Mouse (Mus musculus) embryonic facial prominence, embryonic 12.5 days (tissue): Measurements from ENCODE around the gene Prkn. TPM values are rescaled to one million over a fixed set of nuclear protein-coding genes. Genes with fewer than 3 reads are reported as not detected.

Experiments used
- ATAC-seq: fragments of 200-750 bp; cut with Nextera tagmentation; 2 replicates; pipeline ENCODE4 v1.8.0; 2017; ENCODE audit not compliant: insufficient number of reproducible peaks, insufficient read depth, low FRiP score, low TSS enrichment
- H3K27ac ChIP-seq: fragments of 300-500 bp; sonication (generic); 2 replicates; pipeline ENCODE4 v1.5.1; 2016; ENCODE audit warnings: mild to moderate bottlenecking
- H3K27me3 ChIP-seq: fragments of 300-500 bp; sonication (generic); 2 replicates; pipeline ENCODE4 v1.6.1; 2016; ENCODE audit warnings: mild to moderate bottlenecking, moderate library complexity
- H3K36me3 ChIP-seq: fragments of 300-500 bp; sonication (generic); 2 replicates; pipeline ENCODE4 v1.6.1; 2016; ENCODE audit warnings: mild to moderate bottlenecking
- H3K4me1 ChIP-seq: fragments of 300-500 bp; sonication (generic); 2 replicates; pipeline ENCODE4 v1.6.1; 2016
- H3K4me2 ChIP-seq: fragments of 300-500 bp; sonication (generic); replicated peaks from 2 replicates; pipeline ENCODE4 v1.6.1; 2016; ENCODE audit warnings: mild to moderate bottlenecking, moderate library complexity
- H3K4me3 ChIP-seq: fragments of 300-500 bp; sonication (generic); 2 replicates; pipeline ENCODE4 v1.5.1; 2016; ENCODE audit warnings: mild to moderate bottlenecking
- H3K9ac ChIP-seq: fragments of 300-500 bp; sonication (generic); 2 replicates; pipeline ENCODE4 v1.6.1; 2016; ENCODE audit warnings: mild to moderate bottlenecking, moderate library complexity
- H3K9me3 ChIP-seq: fragments of 300-500 bp; sonication (generic); 2 replicates; pipeline ENCODE4 v1.6.1; 2016; ENCODE audit warnings: mild to moderate bottlenecking, moderate library complexity
- WGBS: fragments of 180-500 bp; shearing (Covaris S2); methylation state at CpG from one replicate; pipeline ENCODE4 v1.1.7; 2016; 5-methylcytosine and 5-hydroxymethylcytosine counted together
- polyA plus RNA-seq: library from polyadenylated mRNA; unstranded; fragments of >200 nt; fragmentation: Nextera tagmentation; extraction: Ambion mirVana; gene quantifications from 2 replicates; pipeline ENCODE4 v1.2.1, GENCODE M21; 2016

Gene Prkn
- polyA plus RNA-seq, 1 experiment from 2014 or later, result 1.8 TPM

DNA sequence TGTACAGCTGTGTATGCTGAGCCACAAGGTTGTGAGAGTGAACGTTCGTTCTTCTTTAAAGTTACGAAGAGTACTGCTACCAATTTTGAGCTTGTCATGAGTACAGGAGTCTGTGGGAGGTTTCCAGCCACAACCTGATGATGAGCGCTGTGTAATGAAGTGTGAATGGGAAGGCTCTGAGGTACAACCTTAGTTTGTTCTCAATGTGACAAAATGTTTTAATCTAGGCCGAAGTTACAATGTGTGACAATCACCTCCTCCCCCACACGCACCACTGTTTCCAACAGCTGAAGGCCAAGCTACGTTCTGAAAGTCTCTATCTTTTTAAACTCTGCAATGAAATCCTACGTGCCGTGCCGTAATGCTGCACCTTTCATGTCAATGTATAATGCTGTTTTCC lies 1262.1 kb downstream of the Prkn start:
- H3K27ac ChIP-seq, result no peak overlapping the region
- H3K4me2 ChIP-seq, result no peak overlapping the region
- H3K9ac ChIP-seq, result no peak overlapping the region
- H3K4me3 ChIP-seq, result no peak overlapping the region
- WGBS, result 94% methylated on average over 10 of the region's 10 CpGs
- no peaks in the 10 kb centered on the region for H3K27me3 ChIP-seq
- 0 out of 2 replicates have a peak, but pooled peaks cover 2% of the 10 kb centered on the region for H3K9me3 ChIP-seq
- no peak for ATAC-seq
- no peaks in the 10 kb centered on the region for H3K4me1 ChIP-seq
- H3K36me3 ChIP-seq, result no peaks in the 10 kb centered on the region

- Histone ChIP-seq H3K27me3 (no peaks in the 10 kb centered on the region), H3K4me3 (no peak overlapping the region)
- ATAC-seq, result no peak
Observed at GRCm38 (mm10) chr17:12103781-12104180, 1263.6 kb downstream of the Prkn start.

GRCm38 (mm10) chr17:12104245-12104644 lies 1264.1 kb downstream of the Prkn start:
- WGBS, result 83% methylated on average over 7 of the region's 7 CpGs
- H3K27me3 ChIP-seq, result no peaks in the 10 kb centered on the region

More at GRCm38 (mm10) chr17:12103781-12104180, 1263.6 kb downstream of the Prkn start:
- no peaks in the 10 kb centered on the region for H3K4me1 ChIP-seq
- H3K27ac ChIP-seq, result no peak overlapping the region
- WGBS, result 86% methylated on average over 6 of the region's 6 CpGs
- H3K9ac ChIP-seq, result no peak overlapping the region
- 0 out of 2 replicates have a peak, but pooled peaks cover 2% of the 10 kb centered on the region for H3K9me3 ChIP-seq
- H3K36me3 ChIP-seq, result no peaks in the 10 kb centered on the region
- H3K4me2 ChIP-seq, result no peak overlapping the region

DNA sequence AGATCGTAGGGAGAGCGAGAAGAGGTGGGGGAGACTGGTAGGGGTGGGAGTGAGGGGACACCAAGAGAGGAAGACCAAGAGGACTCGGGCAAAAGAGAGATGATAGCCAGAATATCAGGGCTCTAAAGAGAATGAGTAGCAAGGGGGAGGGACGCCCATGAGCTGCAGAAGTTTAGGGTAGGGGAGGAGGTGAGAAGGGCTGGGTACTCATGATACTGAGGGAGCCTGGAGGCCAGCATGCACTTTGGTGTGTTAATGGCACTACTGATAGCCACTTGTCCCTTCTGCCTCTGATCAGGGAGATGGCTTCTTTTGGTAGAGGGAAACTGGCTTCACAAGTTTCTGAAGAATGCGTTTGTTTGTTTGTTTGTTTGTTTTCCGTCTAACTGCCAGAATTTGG lies 1264.5 kb downstream of the Prkn start:
- Histone ChIP-seq H3K4me2 (no peak overlapping the region), H3K9ac (no peak overlapping the region), H3K4me3 (no peak overlapping the region), H3K36me3 (no peaks in the 10 kb centered on the region), H3K27ac (no peak overlapping the region), H3K9me3 (0 out of 2 replicates have a peak, but pooled peaks cover 2% of the 10 kb centered on the region), H3K4me1 (no peaks in the 10 kb centered on the region), H3K27me3 (no peaks in the 10 kb centered on the region)
- WGBS, result 87% methylated on average over 6 of the region's 6 CpGs
- no peak for ATAC-seq

More at GRCm38 (mm10) chr17:12104245-12104644, 1264.1 kb downstream of the Prkn start:
- no peak for ATAC-seq
- no peak overlapping the region for H3K4me2 ChIP-seq
- H3K4me1 ChIP-seq, result no peaks in the 10 kb centered on the region
- H3K4me3 ChIP-seq, result no peak overlapping the region
- H3K27ac ChIP-seq, result no peak overlapping the region
- H3K9me3 ChIP-seq, result 0 out of 2 replicates have a peak, but pooled peaks cover 2% of the 10 kb centered on the region
- H3K9ac ChIP-seq, result no peak overlapping the region
- no peaks in the 10 kb centered on the region for H3K36me3 ChIP-seq

DNA sequence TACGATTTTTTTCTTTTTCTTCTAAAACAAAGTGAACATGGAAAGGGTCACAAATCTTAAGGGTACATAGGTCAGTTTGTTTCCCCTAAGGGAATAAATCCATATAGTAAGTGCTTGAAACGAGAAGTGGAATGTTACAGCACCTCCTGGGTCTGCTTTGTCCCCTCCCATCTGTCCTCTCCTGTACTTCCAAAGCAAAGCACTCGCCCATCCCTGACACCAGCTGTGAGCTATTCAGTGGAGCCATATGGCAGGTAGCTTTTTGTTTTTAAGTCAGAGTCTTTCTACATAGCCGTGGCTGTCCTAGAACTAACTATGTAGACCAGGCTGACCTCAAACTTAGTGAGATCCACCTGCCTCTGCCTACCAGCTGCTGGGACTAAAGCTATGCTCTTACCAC lies 1266.1 kb downstream of the Prkn start:
- no peak overlapping the region for H3K9ac ChIP-seq
- H3K9me3 ChIP-seq, result no peaks in the 10 kb centered on the region
- H3K36me3 ChIP-seq, result no peaks in the 10 kb centered on the region
- H3K27ac ChIP-seq, result no peak overlapping the region
- no peaks in the 10 kb centered on the region for H3K27me3 ChIP-seq
- ATAC-seq, result no peak
- H3K4me3 ChIP-seq, result no peak overlapping the region
- 56% methylated on average over 4 of the region's 4 CpGs for WGBS
- no peaks in the 10 kb centered on the region for H3K4me1 ChIP-seq
- H3K4me2 ChIP-seq, result no peak overlapping the region

Other genes with a start within 250 kb of the Prkn start
- gene Pacrg, start 73 bp upstream of the Prkn start, polyA plus RNA-seq, result 2.2 and 2.5 TPM in 2 replicates